Mouse (Mus musculus) left cerebral cortex, adult 2 months (tissue): ENCODE data around the gene Yeats4. TPM values are rescaled to one million over a fixed set of nuclear protein-coding genes. Genes with fewer than 3 reads are reported as not detected.
A peak's percentile ranks its signal among the peaks of the same experiment; 100 is the strongest.

Experiments
- DNase-seq, 2 experiments: peaks; one replicate each; pipeline ENCODE4 v3.0.0; 2021 to 2022; ENCODE audit warnings: low spot score in 2 of 2, mixed read lengths in 1 of 2; ENCODE audit errors: extremely low spot score in 1 of 2
- H3K27ac ChIP-seq: fragments of 200-600 bp; 2 replicates; pipeline ENCODE4 v1.8.1; 2022
- H3K4me3 ChIP-seq: fragments of 200-600 bp; 2 replicates; pipeline ENCODE4 v1.8.1; 2022
- CTCF ChIP-seq: fragments of 200-600 bp; IDR thresholded peaks from 2 replicates; pipeline ENCODE4 v1.8.1; 2022; ENCODE audit warnings: antibody characterized with exemption, mild to moderate bottlenecking, moderate library complexity
- intact Hi-C: fragments of 180-260 bp; cut with DNase I; formaldehyde crosslinking; loops from one replicate; pipeline ENCODE4 v1.15.1; 2025
- long read RNA-seq, 2 experiments: library from polyadenylated mRNA; stranded (forward); transcript quantifications; one replicate each; pipeline ENCODE4 v2.0.0; 2021; ENCODE audit warnings: borderline mapping rate in 2 of 2
- total RNA-seq, 2 experiments: library from RNA; stranded (reverse); gene quantifications; 2 replicates each; pipeline ENCODE4 v1.2.3; 2021

The Yeats4 gene
- total RNA-seq = 10 to 100 TPM; 43.7 to 47.0 TPM
- long read RNA-seq, experiment 1, transcript Yeats4-201 (7 exons, 1,327 nt) = major isoform, 20 of 21 reads
- long read RNA-seq, experiment 1, partial matches to known transcripts = 1 of 21 reads
- long read RNA-seq, experiment 1, other reads (novel, unspliced or antisense) = 0 of 21 reads
- long read RNA-seq, experiment 2, transcript Yeats4-201 (7 exons, 1,327 nt) = major isoform, 10 of 11 reads
- long read RNA-seq, experiment 2, partial matches to known transcripts = 0 of 11 reads
- long read RNA-seq, experiment 2, other reads (novel, unspliced or antisense) = 0 of 11 reads

GRCm38 (mm10) chr10:117224102-117224990 lies at the start of gene Yeats4:
Gene Yeats4, minus strand, starts transcription at chr10:117224507.
- peak within 1 kb of the TSS; percentile 100 for H3K27ac ChIP-seq
- DNase-seq = peak; percentile 95 to 96
- H3K4me3 ChIP-seq = peak within 1 kb of the TSS; percentile 81
- intact Hi-C loops = loop anchor here (2.0 to 5.0 kb wide), 4 partner anchors 77 to 212 kb away; partner anchors contain the start of genes Cct2 and Frs2
- TF ChIP-seq CTCF = no peak

DNA sequence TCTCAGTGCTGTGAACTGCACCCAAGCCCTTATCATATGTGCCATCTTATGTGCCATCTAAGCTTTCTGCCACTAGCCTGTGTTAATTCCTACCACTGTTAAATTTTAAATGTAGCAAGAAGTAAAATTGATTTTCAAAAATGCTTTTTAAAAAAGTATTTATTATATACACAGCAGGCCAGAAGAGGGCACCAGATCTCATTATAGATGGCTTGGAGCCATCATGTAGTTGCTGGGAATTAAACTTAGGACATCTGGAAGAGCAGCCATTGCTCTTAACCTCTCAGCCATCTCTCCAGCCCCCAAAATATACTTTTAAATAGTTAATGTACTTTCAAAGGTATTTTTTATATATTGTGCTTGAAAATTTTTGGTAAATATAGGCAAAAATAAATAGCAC lies 47.7 kb upstream of the Yeats4 start:
- DNase-seq = no peak
- intact Hi-C loops = loop anchor here (5.0 kb wide), 1 partner anchor 165 kb away; no protein-coding TSS in a partner anchor
- no peak overlapping the region for H3K4me3 ChIP-seq
- TF ChIP-seq CTCF = peak; percentile 23
- H3K27ac ChIP-seq = no peak overlapping the region

GRCm38 (mm10) chr10:117259870-117260269 lies 35.6 kb upstream of the Yeats4 start:
- no peak for DNase-seq
- H3K4me3 ChIP-seq = no peak overlapping the region
- TF ChIP-seq CTCF = no peak
- no peak overlapping the region for H3K27ac ChIP-seq
- intact Hi-C loops = no loop called here

DNA sequence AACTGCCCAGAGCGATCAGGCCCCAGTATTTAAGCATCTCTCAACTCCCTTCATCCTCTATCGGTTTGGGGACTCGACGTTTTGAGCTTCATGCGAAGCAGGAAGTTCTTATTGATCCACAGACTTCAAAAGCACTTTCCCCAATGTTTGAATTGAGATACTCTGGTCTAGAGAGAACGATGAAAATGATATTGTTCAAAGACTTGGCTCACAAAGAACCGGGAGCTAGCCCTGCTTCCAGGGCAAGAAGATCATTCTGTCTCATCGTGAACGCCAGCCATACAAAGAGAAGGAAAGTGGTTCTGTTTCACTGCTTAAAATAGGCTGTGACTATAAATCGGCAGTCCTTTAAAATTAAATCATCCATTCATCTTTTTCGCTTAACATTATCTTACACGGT lies 14.3 kb upstream of the Yeats4 start, which contains the start of gene 9530003J23Rik:
Gene 9530003J23Rik, minus strand, starts transcription at position 101 of the 400 bp plus-strand sequence.
- TF ChIP-seq CTCF = no peak
- intact Hi-C loops = no loop called here
- DNase-seq = no peak
- H3K27ac ChIP-seq = no peak within 1 kb of the TSS
- H3K4me3 ChIP-seq = no peak within 1 kb of the TSS

DNA sequence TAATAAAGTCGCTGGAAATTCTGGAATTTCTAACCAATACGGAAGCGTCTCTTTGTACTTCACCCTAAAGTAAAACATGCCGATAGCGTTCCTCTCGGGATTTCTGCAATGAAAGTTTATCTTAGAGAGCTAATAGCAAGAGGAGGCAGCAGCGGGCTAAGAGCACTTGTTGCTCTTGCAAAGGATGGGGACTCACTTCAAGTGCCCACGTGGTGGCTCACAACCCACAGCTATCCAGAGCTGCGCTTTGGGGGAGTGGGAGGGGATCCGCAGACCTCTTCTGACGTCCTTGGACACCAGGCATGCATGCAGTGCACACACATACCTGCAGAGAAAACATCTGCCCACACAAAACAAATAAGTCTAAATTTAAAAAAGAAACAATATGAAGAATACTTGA lies 11.6 kb upstream of the Yeats4 start:
- no peak for DNase-seq
- Histone ChIP-seq H3K27ac (no peak overlapping the region), H3K4me3 (no peak overlapping the region)
- no peak for TF ChIP-seq CTCF
- intact Hi-C loops = no loop called here

- no peak for DNase-seq
- Histone ChIP-seq H3K4me3 (no peak overlapping the region), H3K27ac (no peak overlapping the region)
- no peak for TF ChIP-seq CTCF
- intact Hi-C loops = no loop called here
These were observed 10.5 kb upstream of the Yeats4 start for GRCm38 (mm10) chr10:117234825-117235224.

DNA sequence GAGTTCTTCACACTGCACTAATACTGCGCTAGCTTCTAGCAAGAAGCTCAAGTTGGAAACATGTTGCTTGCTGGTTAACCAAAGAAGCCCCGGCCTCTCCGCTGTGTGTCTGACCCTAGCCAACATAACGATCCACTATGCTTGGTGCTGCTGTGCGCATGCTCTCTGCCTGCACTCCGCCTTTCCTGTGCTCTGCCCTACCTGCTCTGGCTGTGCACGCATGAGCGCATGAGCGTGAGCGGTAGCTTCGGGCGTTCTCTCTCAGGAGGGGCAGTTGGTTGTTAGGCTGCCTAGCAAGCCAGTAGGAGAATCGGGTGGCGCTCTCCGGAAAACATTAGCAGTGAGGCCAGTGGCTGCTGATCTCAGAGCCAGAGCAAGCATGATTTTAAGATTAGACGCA lies 5.5 kb upstream of the Yeats4 start:
- no peak overlapping the region for H3K4me3 ChIP-seq
- no peak overlapping the region for H3K27ac ChIP-seq
- intact Hi-C loops = loop anchor here (5.0 kb wide), 1 partner anchor 447 kb away; no protein-coding TSS in a partner anchor
- no peak for DNase-seq
- no peak for TF ChIP-seq CTCF

- TF ChIP-seq CTCF = no peak
- no peak overlapping the region for H3K4me3 ChIP-seq
- DNase-seq = no peak
- no peak overlapping the region for H3K27ac ChIP-seq
- intact Hi-C loops = loop anchor here (5.0 kb wide), 1 partner anchor 451 kb away; no protein-coding TSS in a partner anchor
These were observed 1.7 kb upstream of the Yeats4 start for GRCm38 (mm10) chr10:117226002-117226401.

DNA sequence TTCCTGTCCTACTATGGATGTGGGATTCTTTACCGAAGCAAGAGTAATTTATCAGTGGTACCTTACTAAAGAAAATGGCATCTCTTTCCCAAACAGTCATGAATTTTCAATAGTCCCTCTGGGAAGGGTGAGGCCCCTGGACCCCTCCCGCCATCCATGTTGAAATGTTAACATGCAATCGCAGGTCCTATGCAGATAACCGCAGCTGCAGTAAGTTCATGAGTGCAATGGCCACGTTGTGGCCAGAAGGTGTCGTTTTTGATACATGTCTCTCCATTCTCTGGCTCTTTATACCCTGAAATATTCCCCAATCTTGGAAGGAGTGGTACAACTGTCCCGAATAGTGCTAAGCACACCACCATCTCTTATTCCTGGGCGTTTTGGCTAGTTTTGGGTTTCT lies 787 bp upstream of the Yeats4 start:
- intact Hi-C loops = loop anchor here (2.0 to 5.0 kb wide), 3 partner anchors 152 to 452 kb away; no protein-coding TSS in a partner anchor
- Histone ChIP-seq H3K4me3 (peak overlapping the region; percentile 81), H3K27ac (peak overlapping the region; percentile 100)
- TF ChIP-seq CTCF = peak; percentile 23
- no peak for DNase-seq

GRCm38 (mm10) chr10:117223758-117224101 lies 577 bp downstream of the Yeats4 start:
- no peak; the same call in 1 of the 2 replicates for TF ChIP-seq CTCF
- peak overlapping the region; percentile 100 for H3K27ac ChIP-seq
- no peak for DNase-seq
- intact Hi-C loops = loop anchor here (2.0 to 5.0 kb wide), 4 partner anchors 76 to 213 kb away; partner anchors contain the start of genes Cct2 and Frs2
- H3K4me3 ChIP-seq = peak overlapping the region; percentile 81

GRCm38 (mm10) chr10:117222821-117223220 lies 1.5 kb downstream of the Yeats4 start:
- no peak for TF ChIP-seq CTCF
- DNase-seq = no peak
- Histone ChIP-seq H3K4me3 (no peak overlapping the region), H3K27ac (no peak overlapping the region)
- intact Hi-C loops = loop anchor here (5.0 kb wide), 2 partner anchors 76 to 161 kb away; partner anchors contain the start of genes Cct2 and Frs2

DNA sequence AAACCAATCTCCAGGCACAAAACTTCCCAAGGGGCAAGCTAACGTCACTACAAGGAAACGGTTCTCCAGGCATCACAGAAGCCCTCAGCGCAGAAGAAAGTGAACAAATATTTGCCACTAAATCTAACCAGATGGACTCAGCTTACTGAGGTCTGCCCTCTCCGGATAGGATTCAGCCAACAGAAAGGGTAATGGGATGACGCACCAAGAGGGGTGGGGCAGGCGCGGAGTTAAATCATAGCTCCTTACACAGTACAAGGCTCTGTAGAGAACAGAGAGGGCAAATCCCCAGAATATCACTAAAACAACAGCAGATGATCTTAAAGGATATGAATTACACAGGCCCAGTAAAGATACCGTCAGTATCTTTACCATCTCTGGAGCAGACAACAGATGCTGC lies 6.0 kb downstream of the Yeats4 start:
- intact Hi-C loops = no loop called here
- Histone ChIP-seq H3K4me3 (no peak overlapping the region), H3K27ac (no peak overlapping the region)
- no peak for DNase-seq
- no peak for TF ChIP-seq CTCF
